Mouse (Mus musculus): Measurements from ENCODE around the gene Serpina10. TPM values are rescaled to one million over a fixed set of nuclear protein-coding genes. Genes with fewer than 3 reads are reported as not detected.

The Serpina10 gene
- 2.8 TPM for polyA plus RNA-seq (2015; fragmentation: Illumina TruSeq; extraction: RNeasy Lipid Tissue Mini Kit (QIAGEN cat#74804); ENCODE audit: insufficient read depth, low read depth, low replicate concordance)

GRCm38 (mm10) chr12:103631203-103631612 lies at the start of gene Serpina10:
TSS of gene Serpina10 (minus strand) at chr12:103631444.

GRCm38 (mm10) chr12:103676039-103676438 lies 44.8 kb upstream of the Serpina10 start, which contains the start of gene Serpina16:
TSS of gene Serpina16 (minus strand) at chr12:103676139.

GRCm38 (mm10) chr12:103656848-103657626 lies 25.8 kb upstream of the Serpina10 start, which contains the start of gene Serpina6:
TSS of gene Serpina6 (minus strand) at chr12:103657212.

Other genes with a start within 250 kb of the Serpina10 start
- gene Otub2, start 242.8 kb downstream of the Serpina10 start, polyA plus RNA-seq (2015; fragmentation: Illumina TruSeq; extraction: RNeasy Lipid Tissue Mini Kit (QIAGEN cat#74804); ENCODE audit: insufficient read depth, low read depth, low replicate concordance), result 1.3 TPM
- gene 9330161L09Rik, start 223.6 kb downstream of the Serpina10 start, polyA plus RNA-seq (2015; fragmentation: Illumina TruSeq; extraction: RNeasy Lipid Tissue Mini Kit (QIAGEN cat#74804); ENCODE audit: insufficient read depth, low read depth, low replicate concordance), result not detected
- gene Ddx24, start 205.6 kb downstream of the Serpina10 start, polyA plus RNA-seq (2015; fragmentation: Illumina TruSeq; extraction: RNeasy Lipid Tissue Mini Kit (QIAGEN cat#74804); ENCODE audit: insufficient read depth, low read depth, low replicate concordance), result 10.5 TPM
- gene Ifi27, start 197.2 kb downstream of the Serpina10 start, polyA plus RNA-seq (2015; fragmentation: Illumina TruSeq; extraction: RNeasy Lipid Tissue Mini Kit (QIAGEN cat#74804); ENCODE audit: insufficient read depth, low read depth, low replicate concordance), result 155 TPM
- gene Ifi27l2a, start 187.8 kb downstream of the Serpina10 start, polyA plus RNA-seq (2015; fragmentation: Illumina TruSeq; extraction: RNeasy Lipid Tissue Mini Kit (QIAGEN cat#74804); ENCODE audit: insufficient read depth, low read depth, low replicate concordance), result 99.7 TPM
- 0.79 TPM for gene Ifi27l2b, start 174.2 kb downstream of the Serpina10 start, polyA plus RNA-seq (2015; fragmentation: Illumina TruSeq; extraction: RNeasy Lipid Tissue Mini Kit (QIAGEN cat#74804); ENCODE audit: insufficient read depth, low read depth, low replicate concordance)
- gene Ppp4r4, start 99.2 kb downstream of the Serpina10 start, polyA plus RNA-seq (2015; fragmentation: Illumina TruSeq; extraction: RNeasy Lipid Tissue Mini Kit (QIAGEN cat#74804); ENCODE audit: insufficient read depth, low read depth, low replicate concordance), result 4.9 TPM
- not detected for gene Serpina6, start 25.8 kb upstream of the Serpina10 start, polyA plus RNA-seq (2015; fragmentation: Illumina TruSeq; extraction: RNeasy Lipid Tissue Mini Kit (QIAGEN cat#74804); ENCODE audit: insufficient read depth, low read depth, low replicate concordance)
- gene Serpina16, start 44.7 kb upstream of the Serpina10 start, polyA plus RNA-seq (2015; fragmentation: Illumina TruSeq; extraction: RNeasy Lipid Tissue Mini Kit (QIAGEN cat#74804); ENCODE audit: insufficient read depth, low read depth, low replicate concordance), result not detected
- gene Serpina1f, start 64.1 kb upstream of the Serpina10 start, polyA plus RNA-seq (2015; fragmentation: Illumina TruSeq; extraction: RNeasy Lipid Tissue Mini Kit (QIAGEN cat#74804); ENCODE audit: insufficient read depth, low read depth, low replicate concordance), result not detected
- not detected for gene Serpina1d, start 142.1 kb upstream of the Serpina10 start, polyA plus RNA-seq (2015; fragmentation: Illumina TruSeq; extraction: RNeasy Lipid Tissue Mini Kit (QIAGEN cat#74804); ENCODE audit: insufficient read depth, low read depth, low replicate concordance)
- gene Serpina1b, start 198.9 kb upstream of the Serpina10 start, polyA plus RNA-seq (2015; fragmentation: Illumina TruSeq; extraction: RNeasy Lipid Tissue Mini Kit (QIAGEN cat#74804); ENCODE audit: insufficient read depth, low read depth, low replicate concordance), result not detected
- not detected for gene Serpina1a, start 232.1 kb upstream of the Serpina10 start, polyA plus RNA-seq (2015; fragmentation: Illumina TruSeq; extraction: RNeasy Lipid Tissue Mini Kit (QIAGEN cat#74804); ENCODE audit: insufficient read depth, low read depth, low replicate concordance)